9 mouse cellular contexts compared by ENCODE assay signal in the genomic region with DNA sequence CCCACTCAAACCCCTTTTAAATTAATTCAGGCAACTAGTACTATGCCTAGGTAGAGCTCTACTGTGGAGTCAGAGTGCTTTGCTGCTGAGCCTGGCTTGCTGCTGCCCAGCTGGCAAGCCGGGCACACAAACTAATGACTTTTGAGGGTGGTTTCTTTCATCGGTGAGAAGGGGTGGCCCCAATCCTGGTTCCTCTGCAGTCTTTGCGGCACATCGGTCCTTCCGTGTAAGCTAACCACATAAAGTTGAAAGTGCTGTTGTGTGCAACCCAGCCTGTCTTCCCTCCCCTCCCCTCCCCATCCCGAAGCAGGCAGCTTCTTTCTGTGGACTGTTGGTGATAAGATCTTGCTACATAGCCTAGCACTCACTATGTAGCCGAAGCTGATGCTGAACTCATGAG. TPM values are rescaled to one million over a fixed set of nuclear protein-coding genes. Genes with fewer than 3 reads are reported as not detected.
DNase-seq lines count a peak whose midpoint lies in the region; ATAC-seq lines count a peak whose summit lies in the region.
"Had no signal": no experiment of that assay in that cellular context is flagged by ENCODE, and none has a peak within 500 bp of the region (broad histone marks: within the 10 kb centered on the region; RNA-seq: fewer than 3 reads in every experiment).

No protein-coding gene starts in this region.

- H3K27ac ChIP-seq in midbrain, embryonic 16.5 days (ENCODE audit: low read length): no peak overlapping the region
- H3K27ac ChIP-seq in kidney, embryonic 14.5 days (ENCODE audit: low read depth, low read length): no peak overlapping the region

- H3K36me3 ChIP-seq in midbrain, embryonic 16.5 days (ENCODE audit: control insufficient read depth, insufficient read depth, low read length): no peaks in the 10 kb centered on the region
- H3K36me3 ChIP-seq in kidney, embryonic 14.5 days (ENCODE audit: control insufficient read depth, insufficient read depth, low read length): no peaks in the 10 kb centered on the region

- no peak overlapping the region for H3K9ac ChIP-seq in midbrain, embryonic 16.5 days (ENCODE audit: low read depth, low read length)
- H3K9ac ChIP-seq in kidney, embryonic 14.5 days (ENCODE audit: low read depth, low read length): no peak overlapping the region

- 92% methylated on average over 7 of the region's 7 CpGs for WGBS in midbrain, embryonic 16.5 days
- WGBS in kidney, embryonic 14.5 days: 76% methylated on average over 7 of the region's 7 CpGs

- H3K27me3 ChIP-seq in midbrain, embryonic 16.5 days (ENCODE audit: control insufficient read depth, insufficient read depth, low read depth, low read length): no peaks in the 10 kb centered on the region
- H3K27me3 ChIP-seq in kidney, embryonic 14.5 days (ENCODE audit: control insufficient read depth, insufficient read depth, low read length): no peaks in the 10 kb centered on the region

- peak; percentile 59 for ATAC-seq in inflammation-experienced regulatory T-cells, adult 6 months
- no peak for ATAC-seq in midbrain, embryonic 16.5 days
- no peak for ATAC-seq in erythroid progenitor cell, adult 5-6 weeks (replicated peaks; ENCODE audit: low FRiP score, poor library complexity, severe bottlenecking)
- ATAC-seq in kidney, embryonic 14.5 days (ENCODE audit: low FRiP score, low TSS enrichment): no peak

- no peak overlapping the region for H3K4me2 ChIP-seq in midbrain, embryonic 16.5 days (ENCODE audit: low read length)
- H3K4me2 ChIP-seq in kidney, embryonic 14.5 days (replicated peaks; ENCODE audit: low read depth, low read length): no peak overlapping the region

- no peak overlapping the region for H3K4me3 ChIP-seq in midbrain, embryonic 16.5 days (ENCODE audit: low read depth, low read length)
- H3K4me3 ChIP-seq in kidney, embryonic 14.5 days (ENCODE audit: low read length): no peak overlapping the region

- no peaks in the 10 kb centered on the region for H3K9me3 ChIP-seq in midbrain, embryonic 16.5 days (replicated peaks; ENCODE audit: control insufficient read depth, low read length, poor library complexity, severe bottlenecking)
- H3K9me3 ChIP-seq in kidney, embryonic 14.5 days (ENCODE audit: control insufficient read depth, low read length): peaks cover 3% of the 10 kb centered on the region; the same call in 1 of the 2 replicates

- DNase-seq in 416B (ENCODE audit: low read depth) (peak; percentile 95), A20 (ENCODE audit: low read depth, low spot score) (peak; percentile 84)
- peak; percentile 39 for DNase-seq in skeletal muscle tissue, adult 2 months (ENCODE audit: low read depth, low spot score)
- DNase-seq in testis, postnatal 10 days (ENCODE audit: low spot score): no peak
- DNase-seq: left cerebral cortex, postnatal 4 days had no signal

- H3K4me1 ChIP-seq in midbrain, embryonic 16.5 days (ENCODE audit: control insufficient read depth, insufficient read depth, low read length): no peaks in the 10 kb centered on the region
- H3K4me1 ChIP-seq in kidney, embryonic 14.5 days (ENCODE audit: control insufficient read depth, insufficient read depth, low read length): no peaks in the 10 kb centered on the region

RNA-seq across cellular contexts. Expression of a gene that starts 1.1 kb away (rescaled TPM):
- polyA plus RNA-seq in inflammation-experienced regulatory T-cells, adult 6 months (2017; shearing (Covaris generic)): 10 to 100 TPM in 2 of 3 experiments, 1 to 10 TPM in 1; 9.0 to 12.2 (median 11.5) TPM
- 0.89 and 0.99 TPM in 2 replicates for polyA plus RNA-seq in midbrain, embryonic 16.5 days (2015; fragmentation: Nextera tagmentation; extraction: Ambion mirVana)
- total RNA-seq in erythroid progenitor cell, adult 5-6 weeks (2015; ENCODE audit: low replicate concordance): 7.9 and 10.5 TPM in 2 replicates
- total RNA-seq in erythroid progenitor cell, adult 5-6 weeks (2017; ENCODE audit: low replicate concordance): 9.1 and 13.4 TPM in 2 replicates
- 1.0 and 1.1 TPM in 2 replicates for polyA plus RNA-seq in kidney, embryonic 14.5 days (2014; fragmentation: Nextera tagmentation; extraction: Ambion mirVana)

RNA-seq across cellular contexts. Expression of a gene that starts 1.7 kb away (rescaled TPM):
- 100 to 1,000 TPM in 2 of 3 experiments, 10 to 100 TPM in 1; 44.4 to 106 (median 100) TPM for polyA plus RNA-seq in inflammation-experienced regulatory T-cells, adult 6 months (2017; shearing (Covaris generic))
- 14.1 and 15.7 TPM in 2 replicates for polyA plus RNA-seq in midbrain, embryonic 16.5 days (2015; fragmentation: Nextera tagmentation; extraction: Ambion mirVana)
- 7.1 and 16.6 TPM in 2 replicates for total RNA-seq in erythroid progenitor cell, adult 5-6 weeks (2015; ENCODE audit: low replicate concordance)
- total RNA-seq in erythroid progenitor cell, adult 5-6 weeks (2017; ENCODE audit: low replicate concordance): 5.5 and 7.2 TPM in 2 replicates
- polyA plus RNA-seq in kidney, embryonic 14.5 days (2014; fragmentation: Nextera tagmentation; extraction: Ambion mirVana): 36.2 and 46.8 TPM in 2 replicates

RNA-seq across cellular contexts. Expression of a gene that starts 27.2 kb away (rescaled TPM):
- 10 to 100 TPM; 12.5 to 20.8 (median 13.3) TPM for polyA plus RNA-seq in inflammation-experienced regulatory T-cells, adult 6 months (2017; shearing (Covaris generic))
- polyA plus RNA-seq in midbrain, embryonic 16.5 days (2015; fragmentation: Nextera tagmentation; extraction: Ambion mirVana): 9.4 and 9.6 TPM in 2 replicates
- 3.2 and 4.6 TPM in 2 replicates for total RNA-seq in erythroid progenitor cell, adult 5-6 weeks (2015; ENCODE audit: low replicate concordance)
- total RNA-seq in erythroid progenitor cell, adult 5-6 weeks (2017; ENCODE audit: low replicate concordance): 1.4 and 3.9 TPM in 2 replicates
- 12.6 and 13.3 TPM in 2 replicates for polyA plus RNA-seq in kidney, embryonic 14.5 days (2014; fragmentation: Nextera tagmentation; extraction: Ambion mirVana)

RNA-seq across cellular contexts. Expression of a gene that starts 36.9 kb away (rescaled TPM):
- 100 to 1,000 TPM; 400 to 575 (median 510) TPM for polyA plus RNA-seq in inflammation-experienced regulatory T-cells, adult 6 months (2017; shearing (Covaris generic))
- 365 and 425 TPM in 2 replicates for polyA plus RNA-seq in midbrain, embryonic 16.5 days (2015; fragmentation: Nextera tagmentation; extraction: Ambion mirVana)
- 493 and 595 TPM in 2 replicates for total RNA-seq in erythroid progenitor cell, adult 5-6 weeks (2015; ENCODE audit: low replicate concordance)
- total RNA-seq in erythroid progenitor cell, adult 5-6 weeks (2017; ENCODE audit: low replicate concordance): 692 and 836 TPM in 2 replicates
- 369 and 392 TPM in 2 replicates for polyA plus RNA-seq in kidney, embryonic 14.5 days (2014; fragmentation: Nextera tagmentation; extraction: Ambion mirVana)

RNA-seq across cellular contexts. Expression of a gene that starts 36.9 kb away (rescaled TPM):
- 10 to 100 TPM; 23.6 to 40.6 (median 34.6) TPM for polyA plus RNA-seq in inflammation-experienced regulatory T-cells, adult 6 months (2017; shearing (Covaris generic))
- 16.2 and 17.8 TPM in 2 replicates for polyA plus RNA-seq in midbrain, embryonic 16.5 days (2015; fragmentation: Nextera tagmentation; extraction: Ambion mirVana)
- 60.8 and 66.3 TPM in 2 replicates for total RNA-seq in erythroid progenitor cell, adult 5-6 weeks (2015; ENCODE audit: low replicate concordance)
- total RNA-seq in erythroid progenitor cell, adult 5-6 weeks (2017; ENCODE audit: low replicate concordance): 39.8 and 61.5 TPM in 2 replicates
- polyA plus RNA-seq in kidney, embryonic 14.5 days (2014; fragmentation: Nextera tagmentation; extraction: Ambion mirVana): 18.8 and 21.3 TPM in 2 replicates
